Mouse (Mus musculus) midbrain, embryonic 15.5 days (tissue): ENCODE results near the gene Ggt5. TPM values are rescaled to one million over a fixed set of nuclear protein-coding genes. Genes with fewer than 3 reads are reported as not detected.

Experiments used
- ATAC-seq: fragments of 200-750 bp; cut with Nextera tagmentation; replicated peaks from 2 replicates; pipeline ENCODE4 v1.8.0; 2017; ENCODE audit warnings: moderate TSS enrichment
- H3K27ac ChIP-seq: fragments of 300-500 bp; sonication (generic); 2 replicates; pipeline ENCODE4 v1.5.1; 2015; ENCODE audit warnings: mild to moderate bottlenecking, inconsistent platforms
- H3K27me3 ChIP-seq: fragments of 300-500 bp; sonication (generic); replicated peaks from 2 replicates; pipeline ENCODE4 v1.6.1; 2015; ENCODE audit warnings: inconsistent platforms
- H3K36me3 ChIP-seq: fragments of 300-500 bp; sonication (generic); replicated peaks from 2 replicates; pipeline ENCODE4 v1.6.1; 2015; ENCODE audit warnings: inconsistent platforms
- H3K4me1 ChIP-seq: fragments of 300-500 bp; sonication (generic); 2 replicates; pipeline ENCODE4 v1.6.1; 2015; ENCODE audit warnings: inconsistent platforms
- H3K4me2 ChIP-seq: fragments of 300-500 bp; sonication (generic); 2 replicates; pipeline ENCODE4 v1.6.1; 2015; ENCODE audit warnings: inconsistent platforms, mild to moderate bottlenecking, moderate library complexity
- H3K4me3 ChIP-seq: fragments of 300-500 bp; sonication (generic); 2 replicates; pipeline ENCODE4 v1.5.1; 2015; ENCODE audit warnings: mild to moderate bottlenecking, inconsistent platforms
- H3K9ac ChIP-seq: fragments of 300-500 bp; sonication (generic); 2 replicates; pipeline ENCODE4 v1.6.1; 2015; ENCODE audit warnings: mild to moderate bottlenecking, inconsistent platforms
- H3K9me3 ChIP-seq: fragments of 300-500 bp; sonication (generic); 2 replicates; pipeline ENCODE4 v1.6.1; 2016; ENCODE audit warnings: inconsistent platforms
- WGBS: fragments of 180-500 bp; shearing (Covaris S2); methylation state at CpG from one replicate; pipeline ENCODE4 v1.1.7; 2015; ENCODE audit warnings: mixed read lengths; 5-methylcytosine and 5-hydroxymethylcytosine counted together
- polyA plus RNA-seq: library from polyadenylated mRNA; unstranded; fragments of >200 nt; fragmentation: Nextera tagmentation; extraction: Ambion mirVana; gene quantifications from 2 replicates; pipeline ENCODE4 v1.2.1, GENCODE M21; 2015

The Ggt5 gene
- polyA plus RNA-seq, 1 experiment from 2014 or later, result 2.2 TPM

- Histone ChIP-seq H3K27me3 (no peaks in the 10 kb centered on the region), H3K4me2 (no peak overlapping the region), H3K9me3 (no peaks in the 10 kb centered on the region), H3K9ac (no peak overlapping the region), H3K36me3 (peaks cover 20% of the 10 kb centered on the region), H3K4me3 (no peak overlapping the region), H3K4me1 (peaks cover 16% of the 10 kb centered on the region), H3K27ac (0 out of 2 replicates have a peak overlapping the region, but pooled peaks have one; percentile 11)
- ATAC-seq, result peak; percentile 21; the same call in 1 of the 2 replicates
- WGBS, result 71% methylated on average over 3 of the region's 3 CpGs
Measured at GRCm38 (mm10) chr10:75647362-75647761, 58.2 kb downstream of the Ggt5 start.

GRCm38 (mm10) chr10:75648091-75648490, 59.0 kb downstream of the Ggt5 start:
- no peak overlapping the region for H3K9ac ChIP-seq
- H3K4me1 ChIP-seq, result peaks cover 14% of the 10 kb centered on the region
- WGBS, result 95% methylated on average over 6 of the region's 6 CpGs
- H3K27me3 ChIP-seq, result no peaks in the 10 kb centered on the region
- no peak overlapping the region for H3K4me3 ChIP-seq
- no peak overlapping the region for H3K4me2 ChIP-seq
- no peak overlapping the region for H3K27ac ChIP-seq
- H3K36me3 ChIP-seq, result peaks cover 26% of the 10 kb centered on the region
- ATAC-seq, result no peak
- H3K9me3 ChIP-seq, result no peaks in the 10 kb centered on the region

GRCm38 (mm10) chr10:75649001-75649400, 59.9 kb downstream of the Ggt5 start:
- Histone ChIP-seq H3K4me3 (no peak overlapping the region), H3K27me3 (no peaks in the 10 kb centered on the region), H3K36me3 (peaks cover 28% of the 10 kb centered on the region), H3K27ac (no peak overlapping the region), H3K4me2 (no peak overlapping the region), H3K4me1 (peaks cover 5% of the 10 kb centered on the region), H3K9ac (no peak overlapping the region), H3K9me3 (no peaks in the 10 kb centered on the region)
- WGBS, result 93% methylated on average over 7 of the region's 7 CpGs
- no peak for ATAC-seq

- Histone ChIP-seq H3K9ac (no peak overlapping the region), H3K27ac (no peak overlapping the region), H3K27me3 (no peaks in the 10 kb centered on the region), H3K4me3 (no peak overlapping the region), H3K36me3 (peaks cover 32% of the 10 kb centered on the region), H3K4me2 (no peak overlapping the region), H3K9me3 (no peaks in the 10 kb centered on the region), H3K4me1 (0 out of 2 replicates have a peak, but pooled peaks cover under 1% of the 10 kb centered on the region)
- WGBS, result 93% methylated on average over 4 of the region's 4 CpGs
- ATAC-seq, result no peak
Measured at GRCm38 (mm10) chr10:75649406-75649995, 60.4 kb downstream of the Ggt5 start.

- H3K27me3 ChIP-seq, result no peaks in the 10 kb centered on the region
- no peak overlapping the region for H3K4me3 ChIP-seq
- 87% methylated on average over 6 of the region's 6 CpGs for WGBS
- H3K9me3 ChIP-seq, result no peaks in the 10 kb centered on the region
- H3K27ac ChIP-seq, result no peak overlapping the region
- H3K36me3 ChIP-seq, result peaks cover 32% of the 10 kb centered on the region
- H3K4me2 ChIP-seq, result no peak overlapping the region
- ATAC-seq, result no peak
- H3K4me1 ChIP-seq, result no peaks in the 10 kb centered on the region
- H3K9ac ChIP-seq, result no peak overlapping the region
Measured at GRCm38 (mm10) chr10:75650306-75650902, 61.3 kb downstream of the Ggt5 start.

- Histone ChIP-seq H3K36me3 (peaks cover 32% of the 10 kb centered on the region), H3K27ac (no peak overlapping the region), H3K27me3 (no peaks in the 10 kb centered on the region), H3K4me3 (no peak overlapping the region), H3K4me2 (no peak overlapping the region), H3K9ac (no peak overlapping the region), H3K9me3 (no peaks in the 10 kb centered on the region), H3K4me1 (no peaks in the 10 kb centered on the region)
- ATAC-seq, result no peak
- WGBS, result 97% methylated on average over 16 of the region's 16 CpGs
Measured at GRCm38 (mm10) chr10:75651381-75652068, 62.4 kb downstream of the Ggt5 start.

GRCm38 (mm10) chr10:75654053-75654452, 64.9 kb downstream of the Ggt5 start:
- Histone ChIP-seq H3K27me3 (no peaks in the 10 kb centered on the region), H3K9ac (no peak overlapping the region), H3K27ac (no peak overlapping the region), H3K4me2 (no peak overlapping the region), H3K4me1 (no peaks in the 10 kb centered on the region), H3K9me3 (no peaks in the 10 kb centered on the region), H3K4me3 (no peak overlapping the region), H3K36me3 (peaks cover 41% of the 10 kb centered on the region)
- WGBS, result 96% methylated on average over 4 of the region's 4 CpGs
- ATAC-seq, result no peak

- WGBS, result 91% methylated on average over 5 of the region's 5 CpGs
- Histone ChIP-seq H3K4me1 (no peaks in the 10 kb centered on the region), H3K4me2 (no peak overlapping the region), H3K36me3 (peaks cover 30% of the 10 kb centered on the region), H3K27ac (no peak overlapping the region), H3K9ac (no peak overlapping the region), H3K27me3 (no peaks in the 10 kb centered on the region), H3K4me3 (no peak overlapping the region), H3K9me3 (no peaks in the 10 kb centered on the region)
- no peak for ATAC-seq
Measured at GRCm38 (mm10) chr10:75657165-75657564, 68.0 kb downstream of the Ggt5 start.

GRCm38 (mm10) chr10:75657772-75658171, 68.6 kb downstream of the Ggt5 start:
- peaks cover 24% of the 10 kb centered on the region; the same call in 1 of the 2 replicates for H3K36me3 ChIP-seq
- H3K9ac ChIP-seq, result no peak overlapping the region
- H3K27ac ChIP-seq, result no peak overlapping the region
- H3K4me3 ChIP-seq, result no peak overlapping the region
- H3K4me2 ChIP-seq, result no peak overlapping the region
- ATAC-seq, result no peak
- WGBS, result 97% methylated on average over 7 of the region's 7 CpGs
- H3K9me3 ChIP-seq, result no peaks in the 10 kb centered on the region
- H3K4me1 ChIP-seq, result no peaks in the 10 kb centered on the region
- H3K27me3 ChIP-seq, result no peaks in the 10 kb centered on the region

- no peak for ATAC-seq
- peaks cover 5% of the 10 kb centered on the region for H3K4me1 ChIP-seq
- no peaks in the 10 kb centered on the region for H3K27me3 ChIP-seq
- peaks cover 18% of the 10 kb centered on the region; the same call in 1 of the 2 replicates for H3K36me3 ChIP-seq
- WGBS, result 85% methylated on average over 6 of the region's 6 CpGs
- H3K9ac ChIP-seq, result no peak overlapping the region
- H3K27ac ChIP-seq, result no peak overlapping the region
- H3K4me2 ChIP-seq, result no peak overlapping the region
- no peaks in the 10 kb centered on the region for H3K9me3 ChIP-seq
- no peak overlapping the region for H3K4me3 ChIP-seq
Measured at GRCm38 (mm10) chr10:75661381-75661780, 72.2 kb downstream of the Ggt5 start.

GRCm38 (mm10) chr10:75661876-75662275, 72.7 kb downstream of the Ggt5 start:
- Histone ChIP-seq H3K4me3 (no peak overlapping the region), H3K36me3 (peaks cover 16% of the 10 kb centered on the region; the same call in 1 of the 2 replicates), H3K4me2 (no peak overlapping the region), H3K4me1 (peaks cover 10% of the 10 kb centered on the region), H3K9me3 (no peaks in the 10 kb centered on the region), H3K9ac (no peak overlapping the region), H3K27me3 (no peaks in the 10 kb centered on the region), H3K27ac (no peak overlapping the region; the same call in 1 of the 2 replicates)
- ATAC-seq, result no peak
- 76% methylated on average over 3 of the region's 3 CpGs for WGBS

GRCm38 (mm10) chr10:75662575-75662974, 73.4 kb downstream of the Ggt5 start:
- Histone ChIP-seq H3K9me3 (no peaks in the 10 kb centered on the region), H3K4me2 (no peak overlapping the region), H3K27me3 (no peaks in the 10 kb centered on the region), H3K27ac (no peak overlapping the region), H3K36me3 (peaks cover 9% of the 10 kb centered on the region; the same call in 1 of the 2 replicates), H3K4me3 (no peak overlapping the region), H3K9ac (no peak overlapping the region), H3K4me1 (peaks cover 17% of the 10 kb centered on the region)
- no peak for ATAC-seq
- 89% methylated on average over 4 of the region's 4 CpGs for WGBS
